Mouse (Mus musculus): ENCODE measurements at regions not wholly inside any gene's neighbourhood (a gene's known extent, or its start where the extent isn't known, plus 50 kb on each side); places are given as distances from the start of the nearest gene placed in this dataset.

- TF ChIP-seq USF2 (IDR thresholded peaks at IDR 0.05; ENCODE audit: borderline replicate concordance in 1 of 2, insufficient read depth in 1 of 2, low read depth in 1 of 2, low read length in 2 of 2) (no peak), CTCF (IDR thresholded peaks at IDR 0.05 in 2 of 3, conservative IDR thresholded peaks at IDR 0.05 in 1 of 3; ENCODE audit: control insufficient read depth in 1 of 3, insufficient read depth in 1 of 3, low read depth in 2 of 3, low read length in 3 of 3, poor library complexity in 1 of 3, severe bottlenecking in 1 of 3) (no peak), POLR2AphosphoS2 (IDR thresholded peaks at IDR 0.05; ENCODE audit: low read length) (no peak)
These were observed 186.9 kb upstream of the 4930412O13Rik start for GRCm38 (mm10) chr2:9694178-9694577.
